Mouse (Mus musculus): Measurements from ENCODE around the gene Gm11634.
"Not testable (repeated sequence)": the region's sequence is repeated elsewhere in the genome, so short reads cannot be mapped to it uniquely, and the experiment has no call there.

Gene Gm11634

DNA sequence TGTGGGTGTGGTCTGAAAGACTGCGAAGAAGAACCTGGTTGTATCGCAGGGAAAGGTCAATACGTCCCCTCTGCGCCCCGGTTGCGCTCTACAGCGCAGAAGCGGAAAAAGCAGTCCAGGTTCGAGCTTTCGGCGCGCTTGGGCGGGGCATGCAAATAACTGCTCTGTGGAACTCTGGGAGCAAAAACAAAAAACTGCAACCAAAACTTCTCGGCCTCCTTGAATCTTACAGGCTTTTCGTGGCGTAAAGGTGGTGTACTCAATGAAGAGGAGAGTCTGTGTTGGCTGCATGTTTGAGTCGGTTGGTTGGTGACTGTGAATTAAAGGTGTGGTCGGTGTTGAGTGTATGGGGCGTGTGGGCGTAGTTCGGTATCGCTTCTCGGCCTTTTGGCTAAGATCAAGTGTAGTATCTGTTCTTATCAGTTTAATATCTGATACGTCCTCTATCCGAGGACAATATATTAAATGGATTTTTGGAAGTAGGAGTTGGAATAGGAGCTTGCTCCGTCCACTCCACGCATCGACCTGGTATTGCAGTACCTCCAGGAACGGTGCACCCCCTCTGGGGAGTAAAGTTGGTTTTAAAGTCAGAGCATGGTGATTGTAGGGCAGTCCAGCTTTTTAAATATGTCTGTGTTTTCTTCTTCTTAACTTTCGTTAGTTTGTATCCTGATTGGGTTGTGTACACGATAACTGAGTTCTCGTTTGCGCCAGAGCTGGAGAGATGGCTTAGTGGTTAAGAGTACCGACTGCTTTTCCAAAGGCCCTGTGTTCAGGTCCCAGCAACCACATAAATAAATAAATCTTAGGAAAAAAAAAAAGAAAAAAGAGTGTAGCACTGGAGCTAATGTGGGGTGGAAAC, 28.2 kb upstream of the Gm11634 start, which contains the start of gene Rdm1:
Gene Rdm1, plus strand, starts transcription at position 201 of the 862 bp plus-strand sequence.
- Histone ChIP-seq H3K27me3 (ENCODE audit: control insufficient read depth, insufficient read depth, low read length, poor library complexity, severe bottlenecking) (no peaks in the 10 kb centered on the region), H3K36me3 (ENCODE audit: control insufficient read depth, insufficient read depth, low read length, poor library complexity, severe bottlenecking) (peaks cover 2% of the 10 kb centered on the region; the same call in 1 of the 2 replicates)
- DNase-seq (ENCODE audit: low read depth, low spot score), result peak; percentile 88

DNA sequence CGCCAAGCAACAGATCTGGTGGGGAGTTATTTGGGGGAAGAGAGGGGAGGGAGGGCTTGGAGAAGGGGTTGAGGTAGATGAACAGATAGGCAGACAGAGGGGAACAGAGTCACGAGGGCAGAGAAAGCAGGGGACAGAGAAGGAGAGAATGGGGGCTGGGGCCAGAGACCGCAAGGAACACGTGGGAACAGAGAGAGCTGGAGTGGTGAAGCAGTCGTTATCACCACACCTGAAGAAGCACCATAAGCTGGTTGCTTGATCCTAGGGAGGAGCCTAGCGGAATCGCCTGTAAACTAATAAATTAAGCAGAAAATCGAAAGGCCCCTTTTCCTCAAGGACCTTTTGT, 27.6 kb upstream of the Gm11634 start:
- Histone ChIP-seq H3K27me3 (ENCODE audit: control insufficient read depth, insufficient read depth, low read length, poor library complexity, severe bottlenecking) (no peaks in the 10 kb centered on the region), H3K36me3 (ENCODE audit: control insufficient read depth, insufficient read depth, low read length, poor library complexity, severe bottlenecking) (peaks cover under 1% of the 10 kb centered on the region; the same call in 1 of the 2 replicates)
- DNase-seq (ENCODE audit: low read depth, low spot score), result no peak

DNA sequence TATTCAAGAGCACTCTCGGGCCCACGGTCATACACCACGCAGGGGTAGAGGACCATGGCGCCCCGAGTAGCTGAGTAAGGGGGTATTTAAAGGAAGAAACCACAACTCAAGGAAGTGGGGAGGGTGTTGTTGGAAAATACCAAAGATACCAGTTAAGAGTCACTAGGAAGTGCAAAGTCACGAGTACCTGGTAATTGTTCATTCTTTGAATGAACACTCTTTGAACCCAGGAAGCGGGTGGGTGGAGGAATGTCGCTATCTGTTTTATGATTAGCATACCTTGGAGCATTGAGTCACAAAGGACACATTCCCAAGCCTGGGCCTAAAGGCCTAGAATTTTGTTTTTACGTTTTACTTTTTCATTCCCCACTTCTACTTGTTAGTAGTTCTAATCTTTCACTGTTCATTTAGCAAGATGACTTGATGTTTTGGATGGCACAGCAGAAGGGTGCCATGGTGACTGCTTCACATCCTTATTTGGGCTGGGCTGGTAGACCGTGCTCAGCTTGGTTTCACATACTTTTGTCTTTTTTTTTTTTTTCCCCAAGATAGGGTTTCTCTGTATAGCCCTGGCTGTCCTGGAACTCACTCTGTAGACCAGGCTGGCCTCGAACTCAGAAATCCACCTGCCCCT, 21.1 kb upstream of the Gm11634 start:
- H3K27me3 ChIP-seq (ENCODE audit: control insufficient read depth, insufficient read depth, low read length, poor library complexity, severe bottlenecking); H3K36me3 ChIP-seq (ENCODE audit: control insufficient read depth, insufficient read depth, low read length, poor library complexity, severe bottlenecking); DNase-seq (ENCODE audit: low read depth, low spot score): not testable (repeated sequence)

DNA sequence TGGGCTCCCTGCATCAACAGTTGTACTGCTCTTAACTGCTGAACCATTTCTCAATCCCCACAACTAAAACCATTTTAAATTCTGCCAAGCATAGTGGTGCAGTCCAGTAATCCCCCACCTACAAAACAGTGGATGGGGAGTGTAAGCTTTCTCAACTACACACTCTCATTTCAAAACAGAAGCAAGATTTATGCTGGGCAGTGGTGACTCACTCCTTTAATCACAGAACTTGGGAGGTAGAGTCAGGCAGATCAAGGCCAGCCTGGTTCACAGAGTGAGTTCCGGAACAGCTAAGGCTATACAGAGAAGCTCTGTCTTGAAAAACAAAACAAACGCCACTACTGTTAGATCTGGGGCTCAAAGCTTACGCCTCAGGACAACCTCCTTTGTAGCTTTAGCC, 19.5 kb upstream of the Gm11634 start:
- DNase-seq (ENCODE audit: low read depth, low spot score), result no peak
- no peaks in the 10 kb centered on the region for H3K36me3 ChIP-seq (ENCODE audit: control insufficient read depth, insufficient read depth, low read length, poor library complexity, severe bottlenecking)

DNA sequence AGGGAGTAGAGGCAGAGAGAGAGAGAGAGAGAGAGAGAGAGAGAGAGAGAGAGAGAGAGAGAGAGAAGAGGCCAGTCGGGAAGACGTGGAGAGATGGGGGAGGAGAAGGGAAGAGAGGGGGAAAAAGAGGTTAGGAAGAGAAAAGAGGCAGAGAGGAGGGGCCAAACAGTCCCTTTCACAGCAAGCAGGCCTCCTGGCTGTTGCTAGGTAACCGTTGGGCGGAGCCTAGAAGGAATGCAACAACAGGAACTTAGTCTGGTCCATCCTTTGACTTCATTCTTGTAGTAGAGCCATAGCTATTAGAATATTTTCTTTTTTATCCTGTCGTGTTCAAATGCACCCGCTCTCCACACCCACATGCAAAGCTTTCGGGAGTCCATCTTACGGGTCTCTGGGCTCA, 18.8 kb upstream of the Gm11634 start:
- DNase-seq (ENCODE audit: low read depth, low spot score), result peak; percentile 51
- H3K36me3 ChIP-seq (ENCODE audit: control insufficient read depth, insufficient read depth, low read length, poor library complexity, severe bottlenecking), result no peaks in the 10 kb centered on the region
- no peaks in the 10 kb centered on the region for H3K27me3 ChIP-seq (ENCODE audit: control insufficient read depth, insufficient read depth, low read length, poor library complexity, severe bottlenecking)

More for the DNA sequence above, 19.5 kb upstream of the Gm11634 start:
- no peaks in the 10 kb centered on the region for H3K27me3 ChIP-seq (ENCODE audit: control insufficient read depth, insufficient read depth, low read length, poor library complexity, severe bottlenecking)

DNA sequence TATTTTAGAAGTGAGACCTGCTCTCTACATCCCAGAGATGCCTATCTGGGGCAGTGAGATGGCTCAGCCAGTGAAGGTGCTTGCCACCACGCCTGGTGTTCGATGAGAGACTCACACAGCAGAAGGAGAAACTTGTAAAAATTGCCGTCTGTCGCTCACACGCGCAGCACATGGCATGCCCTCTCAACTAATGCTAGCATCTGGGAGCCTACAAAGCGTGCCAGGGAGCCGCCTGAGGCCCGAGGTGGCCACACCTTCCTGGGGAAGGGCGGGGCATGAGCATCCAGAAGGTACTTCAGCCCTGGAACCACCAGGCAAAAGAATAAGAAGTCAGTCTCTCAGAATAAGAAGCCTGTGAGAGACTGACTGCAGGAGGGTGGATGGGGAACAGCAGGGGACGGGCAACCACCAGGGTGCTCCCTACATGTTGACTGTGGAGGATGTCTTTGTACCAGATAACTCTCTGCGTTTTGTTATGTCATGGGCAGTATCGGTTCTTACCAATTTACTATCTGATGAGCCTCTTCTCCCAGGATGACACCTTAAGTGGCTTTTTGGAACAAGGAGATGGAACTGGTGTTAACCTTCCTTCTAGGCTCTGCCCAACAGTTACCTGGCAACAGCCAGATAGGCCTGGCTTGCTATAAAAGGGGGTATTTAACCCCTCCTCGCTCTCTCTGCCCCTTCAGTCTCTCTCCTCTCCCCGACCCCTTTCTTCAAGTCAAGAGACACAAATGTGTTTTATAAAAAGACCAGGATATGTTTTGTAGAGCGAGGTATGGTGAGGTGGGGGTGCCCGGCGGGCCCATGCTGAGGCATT, 18.1 kb upstream of the Gm11634 start:
- Histone ChIP-seq H3K36me3 (ENCODE audit: control insufficient read depth, insufficient read depth, low read length, poor library complexity, severe bottlenecking) (no peaks in the 10 kb centered on the region), H3K27me3 (ENCODE audit: control insufficient read depth, insufficient read depth, low read length, poor library complexity, severe bottlenecking) (no peaks in the 10 kb centered on the region)
- no peak for DNase-seq (ENCODE audit: low read depth, low spot score)

DNA sequence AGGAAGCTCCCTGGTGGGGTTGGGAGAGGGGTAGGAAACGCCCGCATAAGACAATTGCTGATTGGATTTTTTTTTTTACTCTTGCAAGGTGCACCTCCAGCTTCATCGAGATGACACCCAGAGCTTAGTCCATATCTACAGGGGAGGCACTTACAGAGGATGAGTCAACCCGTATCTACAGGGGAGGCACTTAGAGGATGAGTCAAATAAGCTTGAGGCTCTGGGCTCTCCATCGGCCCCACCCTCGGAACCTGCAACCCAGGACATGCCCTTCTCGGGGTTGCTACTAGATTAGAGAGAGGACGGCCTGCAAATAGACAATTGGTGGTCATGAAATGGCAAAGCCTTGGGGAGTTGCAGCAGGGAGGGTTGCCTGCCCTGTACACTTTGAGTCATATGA, 17.0 kb upstream of the Gm11634 start:
- H3K27me3 ChIP-seq (ENCODE audit: control insufficient read depth, insufficient read depth, low read length, poor library complexity, severe bottlenecking), result no peaks in the 10 kb centered on the region
- H3K36me3 ChIP-seq (ENCODE audit: control insufficient read depth, insufficient read depth, low read length, poor library complexity, severe bottlenecking), result no peaks in the 10 kb centered on the region
- no peak for DNase-seq (ENCODE audit: low read depth, low spot score)

DNA sequence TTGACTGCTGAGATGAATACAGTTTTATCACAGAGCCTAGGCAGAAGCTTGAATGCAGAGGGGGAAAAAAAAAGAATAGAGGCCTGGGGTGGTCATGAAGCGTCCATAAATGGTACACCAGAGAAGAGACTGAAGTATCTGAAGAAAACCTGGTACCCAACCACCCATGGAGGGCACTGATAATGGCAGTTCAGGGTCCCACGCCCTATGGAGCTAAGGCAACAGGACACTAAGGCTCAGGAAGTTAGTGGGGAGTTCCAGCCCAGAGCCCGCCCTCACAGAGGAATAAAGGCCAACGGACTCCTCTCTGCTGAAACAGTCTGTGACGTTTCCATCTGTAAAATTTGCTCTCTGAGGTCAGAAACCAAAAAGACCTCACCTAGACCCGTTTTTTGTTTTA, 16.3 kb upstream of the Gm11634 start:
- Histone ChIP-seq H3K27me3 (ENCODE audit: control insufficient read depth, insufficient read depth, low read length, poor library complexity, severe bottlenecking) (no peaks in the 10 kb centered on the region), H3K36me3 (ENCODE audit: control insufficient read depth, insufficient read depth, low read length, poor library complexity, severe bottlenecking) (no peaks in the 10 kb centered on the region)
- DNase-seq (ENCODE audit: low read depth, low spot score), result no peak

DNA sequence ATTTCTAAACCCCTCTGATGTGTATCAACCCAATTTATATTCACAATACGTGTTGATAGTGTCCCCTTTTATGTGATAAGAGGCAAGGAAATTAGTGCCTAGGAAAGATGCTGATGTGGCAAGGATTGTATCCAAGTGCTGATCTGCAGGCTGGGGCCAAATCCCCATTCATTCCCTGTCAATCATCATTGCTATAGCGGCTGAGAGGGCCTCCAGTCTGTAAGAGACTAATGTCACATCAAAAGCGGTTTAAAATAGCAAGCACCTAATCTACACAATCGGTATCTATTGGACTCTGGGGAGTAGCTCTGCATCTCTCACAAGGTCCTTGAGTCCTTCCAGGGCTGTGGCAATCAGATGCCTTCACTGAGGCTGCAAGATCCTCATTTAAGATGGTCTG, 15.1 kb upstream of the Gm11634 start:
- DNase-seq (ENCODE audit: low read depth, low spot score), result no peak
- no peaks in the 10 kb centered on the region for H3K27me3 ChIP-seq (ENCODE audit: control insufficient read depth, insufficient read depth, low read length, poor library complexity, severe bottlenecking)
- no peaks in the 10 kb centered on the region for H3K36me3 ChIP-seq (ENCODE audit: control insufficient read depth, insufficient read depth, low read length, poor library complexity, severe bottlenecking)

DNA sequence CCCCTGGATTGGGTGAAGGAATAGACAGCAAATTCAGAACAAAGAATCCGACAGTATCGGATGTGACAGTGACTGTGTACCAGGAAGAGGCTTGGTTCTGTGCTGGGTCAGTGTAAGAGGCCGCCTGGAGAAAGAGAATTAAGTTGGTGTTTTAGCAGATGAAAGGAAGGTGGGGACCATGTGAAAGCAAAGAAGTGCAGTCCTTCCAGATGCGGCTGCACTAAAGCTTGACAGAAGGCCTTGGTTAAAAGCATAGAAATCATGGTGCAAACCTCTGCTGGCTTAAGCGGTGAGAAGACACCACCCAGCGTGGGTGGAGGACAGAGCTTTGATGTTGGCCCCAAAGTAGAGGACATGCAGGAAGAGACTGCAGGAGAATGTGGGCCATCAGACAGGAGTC, 14.5 kb upstream of the Gm11634 start:
- Histone ChIP-seq H3K27me3 (ENCODE audit: control insufficient read depth, insufficient read depth, low read length, poor library complexity, severe bottlenecking) (no peaks in the 10 kb centered on the region), H3K36me3 (ENCODE audit: control insufficient read depth, insufficient read depth, low read length, poor library complexity, severe bottlenecking) (no peaks in the 10 kb centered on the region)
- DNase-seq (ENCODE audit: low read depth, low spot score), result no peak

DNA sequence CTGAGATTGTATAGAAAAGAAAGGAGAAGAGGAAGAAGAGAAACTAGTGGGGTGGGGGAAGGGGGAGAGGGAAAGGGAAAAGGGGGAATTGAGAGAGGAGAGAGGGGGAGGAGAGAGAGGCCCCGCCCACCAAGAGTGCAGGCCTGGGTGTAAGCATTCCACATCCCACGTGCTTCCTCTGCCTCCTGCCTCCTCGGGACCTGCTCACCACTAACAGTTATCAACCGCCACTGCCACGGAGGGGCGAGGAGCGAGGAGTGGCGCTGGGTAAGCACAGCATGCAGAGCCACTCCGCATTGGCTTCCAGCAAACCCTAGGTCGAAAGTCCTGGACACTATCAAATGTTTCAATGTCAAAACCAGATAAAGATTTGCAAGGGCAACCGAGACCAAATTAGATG, 11.4 kb upstream of the Gm11634 start:
- no peak for DNase-seq (ENCODE audit: low read depth, low spot score)
- no peaks in the 10 kb centered on the region for H3K36me3 ChIP-seq (ENCODE audit: control insufficient read depth, insufficient read depth, low read length, poor library complexity, severe bottlenecking)
- no peaks in the 10 kb centered on the region for H3K27me3 ChIP-seq (ENCODE audit: control insufficient read depth, insufficient read depth, low read length, poor library complexity, severe bottlenecking)

DNA sequence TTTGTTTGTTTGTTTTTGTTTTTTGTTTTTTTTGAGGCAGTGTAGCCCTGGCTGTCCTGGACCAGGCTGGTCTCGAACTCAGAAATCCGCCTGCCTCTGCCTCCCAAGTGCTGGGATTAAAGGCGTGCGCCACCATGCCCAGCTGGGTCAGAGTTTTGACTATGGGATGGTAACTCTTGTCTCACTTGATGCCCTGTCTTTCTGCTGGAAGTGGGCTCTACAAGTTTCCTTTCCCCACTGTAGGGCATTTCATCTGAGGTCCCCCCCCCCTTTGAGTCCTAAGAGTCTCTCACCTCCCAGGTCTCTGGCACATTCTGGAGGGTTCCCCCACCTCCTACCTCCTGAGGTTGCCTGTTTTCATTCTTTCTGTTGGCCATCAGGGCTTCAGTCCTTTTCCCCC, 8.1 kb upstream of the Gm11634 start:
- not testable (repeated sequence) for H3K36me3 ChIP-seq (ENCODE audit: control insufficient read depth, insufficient read depth, low read length, poor library complexity, severe bottlenecking); H3K27me3 ChIP-seq (ENCODE audit: control insufficient read depth, insufficient read depth, low read length, poor library complexity, severe bottlenecking); DNase-seq (ENCODE audit: low read depth, low spot score)

DNA sequence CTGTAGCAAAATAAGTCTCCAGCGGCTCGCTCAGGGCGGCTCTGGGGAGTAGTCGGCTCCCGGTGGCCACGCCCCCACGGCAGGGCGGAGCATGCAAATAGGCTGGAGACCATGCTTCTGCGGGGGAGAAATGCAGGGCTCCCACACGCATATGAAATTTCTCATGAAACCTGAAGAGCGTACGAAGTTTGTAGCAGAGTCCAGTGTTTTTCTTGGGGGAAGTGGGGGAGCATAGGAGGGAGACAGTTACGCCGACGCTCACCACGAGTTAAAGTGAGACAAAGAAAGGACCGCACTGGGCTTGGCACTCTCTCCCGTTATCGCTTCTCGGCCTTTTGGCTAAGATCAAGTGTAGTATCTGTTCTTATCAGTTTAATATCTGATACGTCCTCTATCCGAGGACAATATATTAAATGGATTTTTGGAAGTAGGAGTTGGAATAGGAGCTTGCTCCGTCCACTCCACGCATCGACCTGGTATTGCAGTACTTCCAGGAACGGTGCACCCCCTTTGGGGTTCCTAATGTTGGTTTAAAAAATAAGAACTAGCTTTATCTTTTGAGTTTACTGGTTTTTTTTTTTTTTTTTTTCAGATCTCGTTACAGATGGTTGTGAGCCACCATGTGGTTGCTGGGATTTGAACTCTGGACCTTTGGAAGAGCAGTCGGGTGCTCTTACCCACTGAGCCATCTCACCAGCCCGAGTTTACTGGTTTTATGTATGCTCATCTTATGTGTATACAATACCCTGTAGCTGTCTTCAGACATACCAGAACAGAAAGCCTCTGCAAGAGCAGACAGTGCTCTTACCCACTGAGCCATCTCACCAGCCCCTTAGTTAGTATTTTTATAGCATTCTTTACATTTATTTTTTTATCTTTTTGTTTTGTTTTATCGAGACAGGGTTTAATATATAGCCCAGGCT, 5.7 kb upstream of the Gm11634 start:
- not testable (repeated sequence) for H3K36me3 ChIP-seq (ENCODE audit: control insufficient read depth, insufficient read depth, low read length, poor library complexity, severe bottlenecking); H3K27me3 ChIP-seq (ENCODE audit: control insufficient read depth, insufficient read depth, low read length, poor library complexity, severe bottlenecking)
- peak; percentile 82 for DNase-seq (ENCODE audit: low read depth, low spot score)

DNA sequence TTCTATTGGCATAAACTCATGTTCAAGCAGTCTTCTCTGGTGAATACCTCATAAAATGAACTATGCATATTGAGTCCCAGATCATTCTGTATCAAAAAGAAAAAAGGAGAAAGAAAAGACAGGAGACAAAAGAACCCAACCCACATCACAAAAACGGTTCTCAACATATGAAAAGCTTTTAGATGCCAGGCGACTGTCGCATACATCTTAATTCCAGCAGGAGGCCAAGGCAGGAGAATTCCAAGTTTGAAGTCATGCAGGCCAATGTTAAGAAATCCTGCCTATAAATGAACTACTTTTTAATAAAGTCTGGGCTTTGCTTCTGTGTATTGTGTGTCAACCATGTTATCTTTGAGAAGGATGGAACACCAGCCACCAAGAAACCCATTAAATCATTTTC, 5.1 kb upstream of the Gm11634 start:
- DNase-seq (ENCODE audit: low read depth, low spot score), result no peak
- H3K27me3 ChIP-seq (ENCODE audit: control insufficient read depth, insufficient read depth, low read length, poor library complexity, severe bottlenecking), result no peaks in the 10 kb centered on the region
- no peaks in the 10 kb centered on the region for H3K36me3 ChIP-seq (ENCODE audit: control insufficient read depth, insufficient read depth, low read length, poor library complexity, severe bottlenecking)
